Mouse (Mus musculus): ENCODE measurements around the gene Cpne8. TPM values are rescaled to one million over a fixed set of nuclear protein-coding genes. Genes with fewer than 3 reads are reported as not detected.

Gene Cpne8
- polyA plus RNA-seq (2012; rRNA removed) (15.5 and 16.2 TPM in 2 replicates), polyA plus RNA-seq (2014; fragmentation: Nextera tagmentation; extraction: Ambion mirVana) (18.4 and 18.9 TPM in 2 replicates)

DNA sequence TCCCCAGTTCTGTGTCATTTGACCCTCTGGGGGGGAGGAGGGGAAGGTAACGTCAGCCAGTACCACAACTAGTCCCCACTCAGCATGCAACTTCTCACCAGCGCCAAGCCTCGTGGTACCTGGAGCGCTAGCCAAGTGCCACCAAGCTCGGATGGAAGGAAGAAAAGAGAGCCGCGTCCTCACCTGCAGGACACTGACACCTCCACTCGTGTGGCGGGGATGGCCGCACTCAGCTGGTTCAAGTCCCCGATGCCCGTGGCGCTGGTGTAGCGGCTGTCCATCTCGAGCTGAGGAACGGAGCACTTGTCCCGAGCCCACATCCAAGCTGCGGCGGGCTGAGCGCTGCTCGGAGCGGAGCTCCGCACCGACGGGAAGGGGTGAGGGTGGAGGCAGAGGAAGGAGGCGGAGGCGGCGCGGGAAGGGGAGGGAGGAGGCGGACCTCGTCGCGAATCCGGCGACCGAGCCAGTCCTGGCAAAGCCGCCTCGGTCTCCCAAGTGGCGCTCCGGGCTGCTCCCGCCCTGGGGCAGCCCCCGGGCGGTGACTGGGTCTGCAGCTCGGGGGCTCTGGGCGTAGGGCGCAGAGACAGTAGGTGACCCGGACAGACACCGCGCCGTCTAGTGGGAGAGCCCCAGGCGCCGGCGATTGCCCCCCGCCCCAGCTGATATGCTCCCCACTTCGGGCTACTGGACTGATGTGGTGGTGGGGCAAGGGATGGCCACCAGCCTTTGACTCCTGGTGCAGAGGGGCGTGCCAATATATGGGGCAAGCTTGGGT is at the start of gene Cpne8:
TSS of gene Cpne8 (minus strand) at position 448 of the 775 bp plus-strand sequence.
- ATAC-seq (ENCODE audit: low FRiP score, low read depth) (peak; percentile 76), DNase-seq (ENCODE audit: low spot score) (peak; percentile 42)
- under 1% methylated on average over 33 of the region's 56 CpGs for WGBS
- H3K27ac ChIP-seq (replicated peaks; ENCODE audit: low read depth, low read length), result peak within 1 kb of the TSS; percentile 43; the same call in 1 of the 2 replicates
- peaks cover 7% of the 10 kb centered on the region for H3K4me1 ChIP-seq (ENCODE audit: control insufficient read depth, insufficient read depth, low read length)
- TF ChIP-seq POLR2A (IDR thresholded peaks at IDR 0.05; ENCODE audit: borderline replicate concordance, extremely low read depth, insufficient read depth, insufficient read length), result no peak
- H3K9ac ChIP-seq (ENCODE audit: low read depth, low read length, severe bottlenecking), result peak within 1 kb of the TSS; percentile 59
- H3K4me3 ChIP-seq (replicated peaks; ENCODE audit: low read length), result peak within 1 kb of the TSS; percentile 65
- peak within 1 kb of the TSS; percentile 96 for H3K4me2 ChIP-seq (replicated peaks; ENCODE audit: low read depth, low read length, severe bottlenecking)
- H3K9me3 ChIP-seq (ENCODE audit: control insufficient read depth, low read length), result no peaks in the 10 kb centered on the region
- no peaks in the 10 kb centered on the region for H3K27me3 ChIP-seq (ENCODE audit: control insufficient read depth, insufficient read depth, low read length)
- no peaks in the 10 kb centered on the region for H3K36me3 ChIP-seq (ENCODE audit: control insufficient read depth, insufficient read depth, low read length)

DNA sequence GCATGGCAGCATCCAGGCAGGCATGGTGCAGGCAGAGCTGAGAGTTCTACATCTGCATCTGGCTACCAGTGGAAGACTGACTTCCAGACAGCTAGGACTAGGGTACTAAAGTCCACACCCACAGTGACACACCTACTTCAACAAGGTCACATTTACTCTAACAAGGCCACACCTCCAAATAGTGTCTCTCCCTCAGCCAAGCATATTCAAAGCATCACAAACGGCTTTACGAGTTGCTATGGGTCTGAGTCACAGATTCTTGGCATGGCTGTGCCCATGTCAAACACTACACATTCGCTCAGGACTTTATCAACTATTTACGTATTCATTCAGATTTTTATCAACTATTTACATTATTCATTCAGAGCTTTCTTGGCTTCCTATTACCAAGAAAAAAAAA is 38.5 kb upstream of the Cpne8 start:
- Histone ChIP-seq H3K4me2 (replicated peaks; ENCODE audit: low read depth, low read length, severe bottlenecking) (no peak overlapping the region), H3K4me1 (ENCODE audit: control insufficient read depth, insufficient read depth, low read length) (no peaks in the 10 kb centered on the region), H3K9me3 (ENCODE audit: control insufficient read depth, low read length) (no peaks in the 10 kb centered on the region), H3K4me3 (replicated peaks; ENCODE audit: low read length) (no peak overlapping the region), H3K27me3 (ENCODE audit: control insufficient read depth, insufficient read depth, low read length) (no peaks in the 10 kb centered on the region), H3K36me3 (ENCODE audit: control insufficient read depth, insufficient read depth, low read length) (no peaks in the 10 kb centered on the region), H3K27ac (replicated peaks; ENCODE audit: low read depth, low read length) (no peak overlapping the region), H3K9ac (ENCODE audit: low read depth, low read length, severe bottlenecking) (no peak overlapping the region)
- 81% methylated on average over 4 of the region's 4 CpGs for WGBS
- no peak for TF ChIP-seq POLR2A (IDR thresholded peaks at IDR 0.05; ENCODE audit: borderline replicate concordance, extremely low read depth, insufficient read depth, insufficient read length)
- no peak for ATAC-seq (ENCODE audit: low FRiP score, low read depth)
- DNase-seq (ENCODE audit: low spot score), result no peak

DNA sequence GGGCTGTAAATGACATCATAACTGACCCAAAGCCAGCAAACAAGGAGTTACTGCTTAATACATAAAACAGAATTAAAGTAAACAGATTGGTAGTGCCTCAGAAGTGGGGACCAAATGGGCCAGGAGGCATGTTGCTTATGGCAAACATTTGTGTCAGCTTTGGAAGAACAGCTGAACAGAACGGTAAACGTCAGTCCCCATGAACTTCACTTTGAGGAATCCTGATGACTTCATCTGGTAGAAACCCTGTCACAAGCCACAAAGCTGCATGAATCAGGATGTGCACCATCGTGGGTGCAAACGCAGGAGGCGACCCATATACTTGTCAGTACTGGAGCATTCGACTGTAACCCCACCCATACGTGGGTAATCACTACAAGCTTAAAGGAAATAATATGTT is 30.1 kb upstream of the Cpne8 start:
- H3K4me1 ChIP-seq (ENCODE audit: control insufficient read depth, insufficient read depth, low read length), result no peaks in the 10 kb centered on the region
- no peaks in the 10 kb centered on the region for H3K9me3 ChIP-seq (ENCODE audit: control insufficient read depth, low read length)
- TF ChIP-seq POLR2A (IDR thresholded peaks at IDR 0.05; ENCODE audit: borderline replicate concordance, extremely low read depth, insufficient read depth, insufficient read length), result no peak
- H3K36me3 ChIP-seq (ENCODE audit: control insufficient read depth, insufficient read depth, low read length), result no peaks in the 10 kb centered on the region
- H3K9ac ChIP-seq (ENCODE audit: low read depth, low read length, severe bottlenecking), result no peak overlapping the region
- ATAC-seq (ENCODE audit: low FRiP score, low read depth) (no peak), DNase-seq (ENCODE audit: low spot score) (no peak)
- H3K4me2 ChIP-seq (replicated peaks; ENCODE audit: low read depth, low read length, severe bottlenecking), result no peak overlapping the region
- 78% methylated on average over 7 of the region's 7 CpGs for WGBS
- H3K27ac ChIP-seq (replicated peaks; ENCODE audit: low read depth, low read length), result no peak overlapping the region
- no peaks in the 10 kb centered on the region for H3K27me3 ChIP-seq (ENCODE audit: control insufficient read depth, insufficient read depth, low read length)
- H3K4me3 ChIP-seq (replicated peaks; ENCODE audit: low read length), result no peak overlapping the region

DNA sequence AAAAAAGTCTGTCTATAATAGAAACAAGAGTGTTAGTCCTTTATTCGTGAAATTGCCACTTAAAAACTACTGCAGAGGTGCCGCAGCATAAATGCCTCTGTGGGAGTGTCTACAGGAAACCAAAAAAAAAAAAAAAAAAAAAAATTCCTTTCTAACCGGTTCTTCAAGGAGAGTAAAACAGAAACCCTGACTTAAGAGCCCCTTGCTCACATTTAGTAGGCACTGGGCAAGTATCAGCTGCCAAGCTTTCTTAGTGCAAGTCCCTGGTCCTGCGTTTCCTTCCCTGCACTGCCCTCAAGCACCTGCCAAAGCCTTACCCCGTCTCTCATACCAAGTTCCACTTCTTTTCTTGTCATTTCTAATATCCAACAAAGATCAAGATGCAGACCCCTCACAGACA is 25.1 kb upstream of the Cpne8 start:
- DNase-seq (ENCODE audit: low spot score), result no peak
- no peak for TF ChIP-seq POLR2A (IDR thresholded peaks at IDR 0.05; ENCODE audit: borderline replicate concordance, extremely low read depth, insufficient read depth, insufficient read length)
- Histone ChIP-seq H3K4me2 (replicated peaks; ENCODE audit: low read depth, low read length, severe bottlenecking) (no peak overlapping the region), H3K27me3 (ENCODE audit: control insufficient read depth, insufficient read depth, low read length) (no peaks in the 10 kb centered on the region), H3K36me3 (ENCODE audit: control insufficient read depth, insufficient read depth, low read length) (no peaks in the 10 kb centered on the region), H3K4me3 (replicated peaks; ENCODE audit: low read length) (no peak overlapping the region), H3K27ac (replicated peaks; ENCODE audit: low read depth, low read length) (no peak overlapping the region), H3K9ac (ENCODE audit: low read depth, low read length, severe bottlenecking) (no peak overlapping the region), H3K4me1 (ENCODE audit: control insufficient read depth, insufficient read depth, low read length) (no peaks in the 10 kb centered on the region), H3K9me3 (ENCODE audit: control insufficient read depth, low read length) (no peaks in the 10 kb centered on the region)
- WGBS, result 39% methylated on average over 5 of the region's 5 CpGs
- no peak for ATAC-seq (ENCODE audit: low FRiP score, low read depth)

DNA sequence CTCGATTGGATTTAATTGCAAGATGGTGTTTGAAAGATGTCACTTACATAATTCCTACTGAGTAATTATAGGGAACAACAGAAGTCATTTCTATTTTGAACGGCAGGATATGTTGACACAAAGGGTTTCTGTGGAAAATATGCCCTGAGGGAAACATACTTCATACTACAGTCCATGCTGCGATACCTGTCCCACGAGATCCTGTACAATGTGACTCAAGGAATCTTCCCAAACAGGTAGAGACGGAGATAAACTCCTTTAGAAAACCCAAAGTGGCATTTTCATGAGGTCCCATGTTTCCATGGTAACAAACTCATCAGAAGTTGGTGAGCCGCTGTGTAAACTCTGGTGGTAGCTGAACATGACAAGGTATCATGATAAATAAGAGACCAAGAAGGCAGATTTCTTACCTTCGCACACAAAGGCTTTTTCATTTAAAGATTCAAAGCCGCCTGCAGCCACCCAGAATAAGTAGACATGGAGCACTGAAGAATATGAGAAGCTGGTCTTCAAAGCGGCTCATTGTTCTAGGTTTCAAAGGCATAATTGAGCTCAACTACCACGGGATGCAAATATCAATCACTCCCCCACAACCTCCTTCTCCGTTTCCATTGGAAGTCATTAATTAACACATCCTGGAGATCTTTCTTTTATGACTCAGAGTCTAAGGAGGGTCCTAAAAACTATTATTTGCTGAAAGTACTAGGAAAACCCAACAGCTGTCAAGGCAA is 24.4 kb upstream of the Cpne8 start:
- Histone ChIP-seq H3K4me3 (replicated peaks; ENCODE audit: low read length) (no peak overlapping the region), H3K27ac (replicated peaks; ENCODE audit: low read depth, low read length) (no peak overlapping the region), H3K27me3 (ENCODE audit: control insufficient read depth, insufficient read depth, low read length) (no peaks in the 10 kb centered on the region), H3K4me2 (replicated peaks; ENCODE audit: low read depth, low read length, severe bottlenecking) (no peak overlapping the region), H3K4me1 (ENCODE audit: control insufficient read depth, insufficient read depth, low read length) (no peaks in the 10 kb centered on the region), H3K9me3 (ENCODE audit: control insufficient read depth, low read length) (no peaks in the 10 kb centered on the region), H3K9ac (ENCODE audit: low read depth, low read length, severe bottlenecking) (no peak overlapping the region), H3K36me3 (ENCODE audit: control insufficient read depth, insufficient read depth, low read length) (no peaks in the 10 kb centered on the region)
- ATAC-seq (ENCODE audit: low FRiP score, low read depth) (no peak), DNase-seq (ENCODE audit: low spot score) (peak; percentile 39)
- no peak for TF ChIP-seq POLR2A (IDR thresholded peaks at IDR 0.05; ENCODE audit: borderline replicate concordance, extremely low read depth, insufficient read depth, insufficient read length)
- WGBS, result 55% methylated on average over 11 of the region's 11 CpGs
